Mouse (Mus musculus) brain, embryonic 14.5 days (tissue): ENCODE data around the gene Vwa3b. TPM values are rescaled to one million over a fixed set of nuclear protein-coding genes. Genes with fewer than 3 reads are reported as not detected.

ENCODE experiments used
- DNase-seq: peaks from one replicate; pipeline ENCODE4 v3.0.0-alpha.2; 2011; ENCODE audit warnings: low read depth
- CTCF ChIP-seq: fragments of 200-500 bp; IDR thresholded peaks from 2 replicates; pipeline ENCODE4 v1.5.1; 2012; ENCODE audit warnings: inconsistent platforms, mild to moderate bottlenecking, moderate library complexity, borderline replicate concordance; ENCODE audit not compliant: insufficient read depth, insufficient read length; ENCODE audit errors: extremely low read depth
- POLR2A ChIP-seq: fragments of 200-500 bp; IDR thresholded peaks from 2 replicates; pipeline ENCODE4 v1.6.1; 2012; ENCODE audit warnings: mild to moderate bottlenecking, inconsistent platforms, borderline replicate concordance; ENCODE audit not compliant: poor library complexity, insufficient read depth, insufficient read length, severe bottlenecking; ENCODE audit errors: extremely low read depth
- polyA plus RNA-seq: library from polyadenylated mRNA; depleted of rRNA; stranded (reverse); fragments of >200 nt; gene quantifications from 2 replicates; pipeline ENCODE4 v1.2.3, GENCODE M21; 2012

The Vwa3b gene
- polyA plus RNA-seq, 1 experiment, result 1.0 TPM

DNA sequence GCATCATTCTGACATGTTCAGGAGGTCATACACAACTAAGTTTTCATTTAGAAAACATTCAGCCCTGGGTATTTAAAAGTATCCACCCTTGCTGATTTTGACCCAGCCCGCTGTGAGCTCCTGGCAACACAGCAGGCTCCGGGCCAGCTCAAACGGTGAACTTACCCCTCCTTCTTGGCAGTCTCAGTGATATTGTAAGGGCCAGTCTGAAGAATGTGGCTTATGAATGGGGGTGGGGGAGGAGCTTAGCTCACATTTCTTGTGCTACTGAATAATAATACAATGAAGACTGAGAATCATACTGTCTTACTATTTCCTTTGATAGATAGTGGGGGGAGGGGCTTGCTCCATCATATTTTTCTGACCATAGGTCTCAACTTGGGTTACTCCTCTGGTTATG, 78.8 kb downstream of the Vwa3b start:
- peak; percentile 82 for DNase-seq

DNA sequence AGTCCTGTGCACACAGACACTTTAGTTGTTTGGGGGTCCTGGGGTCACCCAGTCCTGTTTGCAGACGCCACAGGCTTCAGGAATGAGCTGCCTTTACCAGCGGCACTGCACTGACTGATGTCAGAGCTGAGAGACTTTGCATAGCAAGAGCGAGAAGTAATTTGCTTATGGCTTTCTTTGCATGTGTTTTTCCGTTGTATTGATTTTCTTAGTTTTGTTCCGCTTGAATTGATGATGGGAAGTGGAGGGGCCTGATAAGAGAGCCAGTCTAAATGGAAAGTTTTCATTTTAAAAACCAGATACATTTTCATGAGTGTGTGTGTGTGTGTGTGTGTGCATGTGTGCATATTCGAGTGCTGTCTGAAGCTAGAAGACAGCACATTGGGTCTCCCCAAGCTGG, 87.4 kb downstream of the Vwa3b start:
- TF ChIP-seq POLR2A (no peak), CTCF (no peak)

More for the DNA sequence above, 78.8 kb downstream of the Vwa3b start:
- TF ChIP-seq CTCF (no peak), POLR2A (no peak)

DNA sequence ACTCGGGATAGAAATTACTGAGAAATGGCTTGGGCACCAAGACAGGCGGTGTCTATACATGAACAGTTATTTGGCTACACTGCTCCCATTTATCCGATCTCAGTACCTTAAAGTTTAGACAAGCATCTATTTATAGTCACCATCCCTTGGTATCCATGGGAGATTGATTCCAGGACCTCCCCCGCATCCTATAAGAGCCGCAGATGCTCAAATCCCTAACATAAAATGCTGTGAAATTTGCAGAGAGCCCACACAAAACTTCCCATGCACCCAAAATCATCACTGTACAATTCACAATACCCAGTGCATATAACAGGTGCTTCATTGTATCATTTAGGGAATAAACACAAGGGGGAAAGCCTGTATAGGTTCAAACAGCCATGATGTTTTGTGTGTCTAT, 89.5 kb downstream of the Vwa3b start:
- TF ChIP-seq POLR2A (no peak), CTCF (no peak)
- DNase-seq, result no peak

More for the DNA sequence above, 87.4 kb downstream of the Vwa3b start:
- DNase-seq, result no peak

DNA sequence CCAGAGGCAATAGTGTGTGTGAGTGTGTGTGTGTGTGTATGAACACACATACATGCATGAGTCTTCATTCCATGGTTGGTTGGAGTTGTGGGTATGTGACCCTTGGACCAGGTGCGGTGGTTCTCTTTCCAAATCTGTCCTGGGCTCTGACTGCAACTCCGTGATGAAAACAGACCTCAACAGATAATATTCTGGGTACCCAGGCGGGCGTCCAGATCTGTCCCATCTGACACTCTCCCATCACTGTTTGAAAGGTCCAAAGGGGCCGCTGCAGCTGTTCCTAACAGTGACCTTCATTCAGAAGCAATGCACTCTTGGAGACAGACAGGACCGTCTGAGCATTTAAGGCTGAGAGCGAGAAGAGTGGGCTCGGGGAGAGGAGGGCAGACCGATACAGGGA, 90.2 kb downstream of the Vwa3b start:
- no peak for DNase-seq
- TF ChIP-seq POLR2A (no peak), CTCF (no peak)

DNA sequence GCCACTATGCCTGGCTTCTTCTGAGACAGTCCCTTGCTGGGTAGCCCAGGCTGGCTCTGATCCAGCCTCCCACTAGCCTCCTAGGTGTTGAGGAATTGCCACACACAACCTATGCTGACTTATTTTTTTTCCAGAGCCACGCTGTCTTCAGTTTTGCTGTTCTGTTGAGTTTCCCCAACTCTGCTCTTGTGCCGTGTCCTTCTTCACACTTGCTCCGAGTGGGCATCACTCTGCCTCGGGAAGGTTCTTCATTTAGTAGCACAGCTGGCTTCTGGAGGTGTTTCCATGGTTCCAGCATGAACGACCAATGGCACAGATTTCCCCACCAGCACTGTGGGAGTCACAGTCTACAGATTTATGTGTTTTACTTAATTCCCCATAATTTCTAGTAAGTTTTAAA, 91.6 kb downstream of the Vwa3b start:
- TF ChIP-seq CTCF, result no peak
- TF ChIP-seq POLR2A, result no peak
- DNase-seq, result no peak

DNA sequence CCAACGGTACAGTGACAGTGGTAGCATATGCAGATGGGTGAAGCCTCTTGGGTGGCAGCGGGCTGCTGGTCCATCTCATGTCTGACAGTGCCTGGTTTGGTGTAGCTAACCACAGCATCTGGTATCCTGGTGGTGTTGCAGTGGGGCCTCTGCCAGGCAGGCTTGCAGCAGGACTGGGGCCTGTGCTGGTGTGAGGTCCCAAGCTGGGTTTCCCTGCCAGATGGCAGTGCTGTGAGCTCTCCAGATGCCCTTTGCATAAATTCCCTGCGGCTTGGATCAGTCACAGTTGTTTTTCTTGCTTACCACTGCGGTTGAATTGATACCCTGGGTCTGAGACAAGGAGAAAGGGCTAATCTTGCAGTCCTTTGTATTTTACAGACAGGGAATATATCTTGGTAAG, 95.9 kb downstream of the Vwa3b start:
- DNase-seq, result peak; percentile 93
- TF ChIP-seq CTCF, result no peak
- TF ChIP-seq POLR2A, result no peak

DNA sequence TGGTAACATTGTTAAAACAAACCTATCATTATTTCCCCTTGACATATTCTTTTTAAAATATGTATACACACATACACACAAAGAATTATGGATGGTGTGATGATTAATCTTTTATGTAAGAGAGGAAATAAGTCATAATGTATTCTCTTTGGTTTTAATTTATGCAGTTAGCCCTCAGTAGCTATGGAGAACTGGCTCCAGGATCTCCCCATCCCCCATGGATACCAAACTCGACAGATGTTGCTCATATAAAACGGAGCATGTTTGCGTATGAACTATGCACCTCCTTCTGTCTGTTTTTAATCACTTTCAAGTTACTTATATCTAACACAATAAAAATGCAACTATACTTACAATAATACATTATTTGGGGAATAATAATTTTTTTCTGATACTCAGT, 96.4 kb downstream of the Vwa3b start:
- TF ChIP-seq POLR2A (no peak), CTCF (no peak)
- peak; percentile 79 for DNase-seq

DNA sequence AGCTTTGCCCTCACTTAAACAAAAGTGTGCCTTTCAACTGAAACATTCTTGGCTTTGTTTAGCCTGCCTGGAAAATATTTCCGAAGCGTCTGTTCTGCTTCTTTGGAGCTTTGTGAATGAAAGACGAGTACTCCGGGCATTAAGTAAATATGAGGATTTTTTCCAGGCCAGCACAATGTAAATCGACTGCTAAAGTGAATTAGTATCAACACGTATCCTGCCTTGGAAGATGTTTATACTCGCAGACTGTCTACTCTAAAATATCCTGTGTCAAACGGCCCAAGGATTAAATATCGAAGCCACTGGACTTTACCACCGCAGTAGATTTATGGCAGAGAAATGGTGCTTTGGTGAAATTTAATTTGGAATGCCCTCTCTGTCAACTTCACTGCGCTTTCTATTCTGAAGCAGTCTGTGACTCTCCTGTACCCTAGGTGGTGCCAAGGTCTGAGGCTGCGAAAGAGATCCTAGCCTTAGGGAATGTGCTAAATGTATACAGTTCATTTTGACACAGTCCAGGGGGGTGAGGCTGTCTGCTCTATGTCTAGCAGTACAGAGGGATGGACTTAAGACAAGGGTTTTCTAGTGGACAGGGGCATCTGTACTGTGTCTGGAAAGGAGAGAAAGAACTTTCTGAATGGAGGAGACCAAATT, 98.4 kb downstream of the Vwa3b start:
- TF ChIP-seq CTCF (no peak), POLR2A (no peak)
- DNase-seq, result no peak

DNA sequence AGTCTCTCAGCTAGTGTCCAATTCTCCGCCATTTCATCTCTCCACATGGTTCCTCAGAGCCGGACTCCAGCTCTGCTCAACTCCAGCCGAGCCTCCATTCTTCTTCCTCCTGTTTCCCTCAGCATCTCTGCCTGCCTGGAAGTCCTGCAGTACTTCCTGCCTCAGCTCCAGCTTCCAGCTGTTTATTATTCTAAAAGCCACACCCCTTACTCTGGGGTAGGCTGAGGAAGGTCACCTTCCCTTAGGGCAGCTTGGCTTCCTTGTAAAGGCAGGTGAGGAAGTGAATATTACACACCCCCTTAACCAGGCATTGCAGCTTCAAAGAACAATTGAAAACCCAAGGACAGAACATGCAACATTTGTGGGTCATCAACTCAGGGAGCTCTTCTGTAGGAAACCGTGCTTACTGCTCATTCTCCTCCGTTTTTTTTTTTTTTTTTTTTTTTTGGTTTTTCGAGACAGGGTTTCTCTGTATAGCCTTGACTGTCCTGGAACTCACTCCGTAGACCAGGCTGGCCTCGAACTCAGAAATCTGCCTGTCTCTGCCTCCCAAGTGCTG, 103.7 kb downstream of the Vwa3b start:
- no peak for DNase-seq
- no peak for TF ChIP-seq POLR2A
- no peak for TF ChIP-seq CTCF

DNA sequence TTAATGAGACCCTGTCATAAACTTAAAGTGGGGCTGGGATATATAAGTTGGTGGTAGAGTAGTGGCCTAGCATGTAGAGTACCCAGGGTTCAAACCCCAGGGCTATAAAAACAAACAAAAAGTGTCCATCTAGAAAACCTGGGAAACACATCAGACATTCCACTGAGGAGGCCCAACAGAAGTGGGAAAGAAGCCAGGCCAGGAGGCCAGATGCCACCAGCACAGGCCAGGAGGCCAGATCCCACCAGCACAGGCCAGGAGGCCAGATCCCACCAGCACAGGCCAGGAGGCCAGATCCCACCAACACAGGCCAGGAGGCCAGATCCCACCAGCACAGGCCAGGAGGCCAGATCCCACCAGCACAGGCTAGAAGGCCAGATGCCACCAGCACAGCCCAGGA, 104.8 kb downstream of the Vwa3b start:
- no peak for DNase-seq
- TF ChIP-seq CTCF (no peak), POLR2A (no peak)

DNA sequence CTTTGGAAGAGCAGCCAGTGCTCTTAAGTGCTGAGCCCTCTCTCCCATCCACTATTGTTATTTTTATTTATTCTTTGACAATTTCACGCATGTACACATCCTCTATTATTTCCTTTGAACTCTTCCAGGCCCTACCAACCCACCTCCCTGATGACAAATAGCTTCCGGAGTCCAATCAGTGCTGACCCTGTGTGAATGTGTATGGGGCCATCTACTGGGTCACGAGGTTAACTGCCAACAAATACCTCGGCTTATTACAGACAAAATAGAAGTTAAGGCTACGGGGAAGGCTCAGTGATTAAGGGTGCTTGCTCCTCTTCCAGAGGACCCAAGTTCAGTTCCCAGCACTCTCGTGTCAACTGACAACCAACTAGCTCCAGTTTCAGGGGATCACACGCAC, 106.0 kb downstream of the Vwa3b start:
- DNase-seq, result no peak
- TF ChIP-seq POLR2A, result no peak
- no peak for TF ChIP-seq CTCF

DNA sequence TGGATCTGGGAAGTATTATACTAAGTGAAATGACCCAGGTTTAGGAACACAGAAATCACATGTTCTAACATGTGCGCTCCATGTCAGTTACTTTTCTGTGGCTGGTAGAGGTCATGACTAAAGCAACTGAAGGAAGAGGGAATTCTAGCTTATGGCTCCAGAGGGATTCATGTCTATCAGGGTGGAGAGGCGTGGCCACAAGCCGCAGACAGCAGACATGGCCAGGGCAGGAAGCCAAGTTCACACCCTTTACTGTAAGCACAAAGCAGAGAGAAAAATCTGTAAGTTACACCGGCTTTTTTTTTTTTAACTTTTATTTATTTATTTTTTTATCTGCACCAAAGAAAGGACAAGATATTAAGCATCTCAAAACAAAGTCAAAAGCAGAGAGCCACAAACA, 119.6 kb downstream of the Vwa3b start:
- TF ChIP-seq POLR2A (no peak), CTCF (no peak)
- DNase-seq, result peak; percentile 53

DNA sequence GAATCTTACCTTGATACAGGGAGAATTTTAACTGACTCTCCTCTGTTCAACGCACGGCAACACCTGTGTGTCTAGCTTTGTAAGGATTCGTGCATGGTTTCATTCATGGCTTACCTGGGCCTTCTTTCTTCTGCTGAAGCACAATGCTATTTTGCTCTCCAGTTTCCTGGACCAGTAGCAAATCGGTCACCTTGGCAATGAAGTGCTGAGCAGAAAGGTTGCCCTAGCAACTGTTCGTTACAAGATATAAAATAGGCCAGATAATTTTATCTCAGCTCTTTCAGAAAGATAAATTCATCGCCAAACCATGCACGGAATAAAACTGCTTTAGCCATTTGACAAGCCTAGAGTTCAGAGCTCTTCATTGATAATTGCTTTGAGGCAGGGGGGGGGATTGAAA, 123.5 kb downstream of the Vwa3b start:
- DNase-seq, result peak; percentile 46
- TF ChIP-seq POLR2A (no peak), CTCF (no peak)

DNA sequence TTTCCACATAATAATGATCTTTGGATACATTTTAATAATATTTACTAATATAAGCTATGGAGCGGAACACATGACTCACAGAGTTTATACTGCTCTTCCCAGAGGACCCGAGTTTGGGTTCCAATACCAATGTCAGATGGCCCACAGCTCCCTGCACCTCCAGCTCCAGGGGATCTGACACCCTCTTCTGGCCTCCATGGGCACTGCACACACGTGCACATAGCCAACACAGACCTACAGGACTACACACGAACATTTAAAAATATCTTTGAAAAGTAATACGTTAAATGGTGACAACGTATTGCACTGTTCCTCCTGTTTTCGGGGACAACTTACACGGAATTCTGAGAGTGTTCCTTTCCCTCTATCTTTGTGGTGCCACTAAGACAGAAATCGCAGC, 125.5 kb downstream of the Vwa3b start:
- TF ChIP-seq POLR2A (no peak), CTCF (no peak)
- no peak for DNase-seq
